Mouse (Mus musculus) heart, postnatal 36 days (tissue): ENCODE measurements around the gene Olfr1329. TPM values are rescaled to one million over a fixed set of nuclear protein-coding genes. Genes with fewer than 3 reads are reported as not detected.
"Not testable (repeated sequence)": the region's sequence is repeated elsewhere in the genome, so short reads cannot be mapped to it uniquely, and the experiment has no call there.

Experiments
- DNase-seq, 2 experiments: peaks; one replicate each; pipeline ENCODE4 v3.0.0; 2021 to 2022
- intact Hi-C: fragments of 180-260 bp; cut with DNase I; formaldehyde crosslinking; loops from one replicate; pipeline ENCODE4 v1.15.1; 2025
- total RNA-seq, 2 experiments: library from RNA; stranded (reverse); gene quantifications; 2 replicates each; pipeline ENCODE4 v1.2.3; 2021

Gene Olfr1329
- not detected for total RNA-seq

- intact Hi-C loops, DNase-seq: not testable (repeated sequence)
Observed at GRCm38 (mm10) chr4:118917365-118917764, at the start of gene Olfr1329. TSS of gene Olfr1329 (minus strand) at chr4:118917465.

- DNase-seq = peak; percentile 17 to 28
- intact Hi-C loops = no loop called here
Observed at GRCm38 (mm10) chr4:118961141-118961628, 43.9 kb upstream of the Olfr1329 start, which contains the start of gene Lao1. TSS of gene Lao1 (plus strand) at chr4:118961578.

GRCm38 (mm10) chr4:118958812-118959211 is 41.5 kb upstream of the Olfr1329 start:
- intact Hi-C loops = no loop called here
- DNase-seq = no peak

- no peak for DNase-seq
- intact Hi-C loops = no loop called here
Observed at GRCm38 (mm10) chr4:118938512-118938911, 21.2 kb upstream of the Olfr1329 start, which contains the start of gene Olfr1328. TSS of gene Olfr1328 (minus strand) at chr4:118938612.

- DNase-seq, intact Hi-C loops: not testable (repeated sequence)
Observed at GRCm38 (mm10) chr4:118931326-118931725, 14.1 kb upstream of the Olfr1329 start.

GRCm38 (mm10) chr4:118901981-118902380 is 15.3 kb downstream of the Olfr1329 start:
- intact Hi-C loops = no loop called here
- no peak for DNase-seq

- no peak for DNase-seq
Observed at GRCm38 (mm10) chr4:118888297-118888696, 29.0 kb downstream of the Olfr1329 start, which contains the start of gene Olfr1330. TSS of gene Olfr1330 (plus strand) at chr4:118888597.

GRCm38 (mm10) chr4:118867566-118867965 is 49.7 kb downstream of the Olfr1329 start:
- peak; percentile 8 to 11 for DNase-seq
- intact Hi-C loops = no loop called here

More at GRCm38 (mm10) chr4:118888297-118888696, 29.0 kb downstream of the Olfr1329 start, which contains the start of gene Olfr1330:
- intact Hi-C loops = no loop called here

Other genes starting within 250 kb of the Olfr1329 start
- not detected for gene Olfr1342, start 224.7 kb downstream of the Olfr1329 start, total RNA-seq
- not detected for gene Olfr1341, start 213.9 kb downstream of the Olfr1329 start, total RNA-seq
- not detected for gene Olfr1340, start 197.3 kb downstream of the Olfr1329 start, total RNA-seq
- not detected for gene Olfr1339, start 185.3 kb downstream of the Olfr1329 start, total RNA-seq
- not detected for gene Olfr1338, start 158.7 kb downstream of the Olfr1329 start, total RNA-seq
- gene Olfr1337, start 134.9 kb downstream of the Olfr1329 start, total RNA-seq = not detected
- not detected for gene Olfr1335, start 107.5 kb downstream of the Olfr1329 start, total RNA-seq
- not detected for gene Olfr1333, start 81.2 kb downstream of the Olfr1329 start, total RNA-seq
- gene Olfr1331, start 52.8 kb downstream of the Olfr1329 start, total RNA-seq = not detected
- gene Olfr1330, start 28.9 kb downstream of the Olfr1329 start, total RNA-seq = not detected
- not detected for gene Olfr1328, start 21.1 kb upstream of the Olfr1329 start, total RNA-seq
- gene Lao1, start 44.1 kb upstream of the Olfr1329 start, total RNA-seq = under 1 TPM; 0.28 to 0.38 TPM
- gene Slc2a1, start 191.2 kb upstream of the Olfr1329 start, total RNA-seq = 10 to 100 TPM in 1 of 2 experiments, 1 to 10 TPM in 1; 9.5 to 12.7 TPM